Mouse (Mus musculus): Measurements from ENCODE around the gene Isg20.

- TF ChIP-seq POLR2A (IDR thresholded peaks at IDR 0.05; ENCODE audit: low read depth, low read length) (no peak), CTCF (IDR thresholded peaks at IDR 0.05; ENCODE audit: borderline replicate concordance, insufficient read depth, low read length) (no peak)
Observed at GRCm38 (mm10) chr7:78918686-78919085, 5.5 kb downstream of the Isg20 start.
